Mouse (Mus musculus) stomach, postnatal 0 days (tissue): ENCODE data around the gene Tbc1d5. TPM values are rescaled to one million over a fixed set of nuclear protein-coding genes. Genes with fewer than 3 reads are reported as not detected.
A peak's percentile ranks its signal among the peaks of the same experiment; 100 is the strongest.

Source experiments
- ATAC-seq: fragments of 200-750 bp; cut with Nextera tagmentation; 2 replicates; pipeline ENCODE4 v1.8.0; 2017; ENCODE audit not compliant: low FRiP score, low TSS enrichment
- DNase-seq: peaks from one replicate; pipeline ENCODE4 v3.0.0-alpha.2; 2016; ENCODE audit warnings: low spot score
- H3K27ac ChIP-seq: fragments of 300-500 bp; sonication (generic); replicated peaks from 2 replicates; pipeline ENCODE4 v1.5.1; 2014; ENCODE audit warnings: mild to moderate bottlenecking, control low read depth
- H3K27me3 ChIP-seq: fragments of 300-500 bp; sonication (generic); 2 replicates; pipeline ENCODE4 v1.6.1; 2014; ENCODE audit warnings: low read length; ENCODE audit not compliant: control insufficient read depth, insufficient read depth
- H3K36me3 ChIP-seq: fragments of 300-500 bp; sonication (generic); 2 replicates; pipeline ENCODE4 v1.6.1; 2014; ENCODE audit warnings: low read length, mixed read lengths; ENCODE audit not compliant: control insufficient read depth, insufficient read depth
- H3K4me1 ChIP-seq: fragments of 300-500 bp; sonication (generic); replicated peaks from 2 replicates; pipeline ENCODE4 v1.6.1; 2014; ENCODE audit warnings: antibody characterized with exemption; ENCODE audit not compliant: control insufficient read depth, insufficient read depth
- H3K4me2 ChIP-seq: fragments of 300-500 bp; sonication (generic); replicated peaks from 2 replicates; pipeline ENCODE4 v1.6.1; 2014; ENCODE audit warnings: low read depth, mild to moderate bottlenecking, control low read depth, moderate library complexity
- H3K4me3 ChIP-seq: fragments of 300-500 bp; sonication (generic); 2 replicates; pipeline ENCODE4 v1.5.1; 2014; ENCODE audit warnings: low read depth, low read length, control low read depth
- H3K9ac ChIP-seq: fragments of 300-500 bp; sonication (generic); 2 replicates; pipeline ENCODE4 v1.6.1; 2014; ENCODE audit warnings: mild to moderate bottlenecking, low read length, control low read depth, mixed read lengths
- H3K9me3 ChIP-seq: fragments of 300-500 bp; sonication (generic); 2 replicates; pipeline ENCODE4 v1.6.1; 2016; ENCODE audit warnings: low read length; ENCODE audit not compliant: control insufficient read depth
- CTCF ChIP-seq: IDR thresholded peaks from 2 replicates; pipeline ENCODE4 v1.5.1; 2016; ENCODE audit warnings: antibody characterized with exemption, low read depth, mild to moderate bottlenecking, moderate library complexity
- EP300 ChIP-seq: optimal IDR thresholded peaks from 2 replicates; pipeline ENCODE3; 2016; ENCODE audit warnings: antibody characterized with exemption
- WGBS: fragments of 180-500 bp; shearing (Covaris S2); extraction: QIAGEN DNeasy Blood & Tissue Kit; methylation state at CpG from one replicate; pipeline ENCODE4 v1.1.7; 2014; 5-methylcytosine and 5-hydroxymethylcytosine counted together
- polyA plus RNA-seq: library from polyadenylated mRNA; unstranded; fragments of >200 nt; fragmentation: Nextera tagmentation; extraction: Ambion mirVana; gene quantifications from 2 replicates; pipeline ENCODE4 v1.2.1, GENCODE M21; 2015

The Tbc1d5 gene
- polyA plus RNA-seq, 1 experiment from 2014 or later, result 2.8 TPM

GRCm38 (mm10) chr17:50740804-50741203 is 438.3 kb downstream of the Tbc1d5 start:
- no peaks in the 10 kb centered on the region for H3K36me3 ChIP-seq
- no peak overlapping the region for H3K27ac ChIP-seq
- DNase-seq, result no peak
- ATAC-seq, result no peak
- H3K9me3 ChIP-seq, result no peaks in the 10 kb centered on the region
- 41% methylated on average over 1 of the region's 1 CpGs for WGBS
- no peaks in the 10 kb centered on the region for H3K27me3 ChIP-seq
- H3K4me3 ChIP-seq, result no peak overlapping the region
- H3K4me2 ChIP-seq, result no peak overlapping the region
- no peak overlapping the region for H3K9ac ChIP-seq
- no peak for TF ChIP-seq CTCF
- TF ChIP-seq EP300, result no peak
- no peaks in the 10 kb centered on the region; the same call in 1 of the 2 replicates for H3K4me1 ChIP-seq

- no peak overlapping the region for H3K4me2 ChIP-seq
- no peak for TF ChIP-seq CTCF
- no peak for TF ChIP-seq EP300
- H3K9me3 ChIP-seq, result no peaks in the 10 kb centered on the region
- no peak for DNase-seq
- H3K9ac ChIP-seq, result no peak overlapping the region
- ATAC-seq, result no peak
- peaks cover 4% of the 10 kb centered on the region; the same call in 1 of the 2 replicates for H3K4me1 ChIP-seq
- no peak overlapping the region for H3K4me3 ChIP-seq
- H3K27ac ChIP-seq, result no peak overlapping the region
- WGBS, result 88% methylated on average over 2 of the region's 2 CpGs
- H3K36me3 ChIP-seq, result no peaks in the 10 kb centered on the region
- no peaks in the 10 kb centered on the region for H3K27me3 ChIP-seq
These were observed 440.7 kb downstream of the Tbc1d5 start for GRCm38 (mm10) chr17:50738476-50738875.

GRCm38 (mm10) chr17:50737068-50737467 is 442.1 kb downstream of the Tbc1d5 start:
- no peak overlapping the region for H3K4me2 ChIP-seq
- TF ChIP-seq EP300 (no peak), CTCF (no peak)
- H3K9me3 ChIP-seq, result no peaks in the 10 kb centered on the region
- ATAC-seq (no peak), DNase-seq (no peak)
- H3K27ac ChIP-seq, result no peak overlapping the region
- H3K36me3 ChIP-seq, result no peaks in the 10 kb centered on the region
- H3K4me3 ChIP-seq, result no peak overlapping the region
- WGBS, result 41% methylated on average over 2 of the region's 2 CpGs
- H3K27me3 ChIP-seq, result no peaks in the 10 kb centered on the region
- H3K9ac ChIP-seq, result no peak overlapping the region
- H3K4me1 ChIP-seq, result peaks cover 4% of the 10 kb centered on the region; the same call in 1 of the 2 replicates

DNA sequence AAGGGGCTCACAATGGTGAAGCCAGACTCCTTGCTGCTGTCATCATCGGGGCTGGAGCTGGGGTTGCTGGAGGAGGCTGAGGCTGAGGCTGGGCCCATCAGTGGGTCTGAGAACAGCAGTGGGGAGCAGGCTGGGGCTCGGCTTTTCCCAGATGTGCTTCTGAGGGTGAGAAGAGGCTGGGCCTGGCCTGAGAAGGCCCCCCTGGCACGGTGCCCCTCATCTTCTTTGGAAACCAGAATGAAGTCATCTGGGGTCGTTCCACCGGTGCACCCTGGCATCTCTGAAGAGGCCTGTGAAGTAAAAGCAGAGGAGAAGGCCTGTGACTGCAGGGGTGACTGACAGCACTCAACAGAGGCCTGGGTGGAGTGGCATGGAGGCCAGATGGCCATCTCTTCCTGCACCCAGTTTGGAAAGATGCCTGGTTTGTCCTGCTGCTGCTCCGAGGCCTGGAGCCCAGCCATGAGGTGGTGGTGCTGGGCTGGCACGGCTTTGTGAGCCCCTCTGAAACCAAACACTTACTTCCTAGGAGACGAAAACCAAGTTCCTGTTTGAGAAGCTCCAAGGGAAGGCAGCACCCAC is 443.1 kb downstream of the Tbc1d5 start:
- Histone ChIP-seq H3K27ac (no peak overlapping the region), H3K4me2 (no peak overlapping the region), H3K9me3 (no peaks in the 10 kb centered on the region), H3K9ac (no peak overlapping the region), H3K4me3 (no peak overlapping the region), H3K36me3 (no peaks in the 10 kb centered on the region; the same call in 1 of the 2 replicates), H3K4me1 (peaks cover 4% of the 10 kb centered on the region; the same call in 1 of the 2 replicates), H3K27me3 (no peaks in the 10 kb centered on the region)
- 68% methylated on average over 8 of the region's 8 CpGs for WGBS
- ATAC-seq, result peak; percentile 50
- DNase-seq, result no peak
- no peak for TF ChIP-seq CTCF
- no peak for TF ChIP-seq EP300

GRCm38 (mm10) chr17:50735382-50735954 is 443.7 kb downstream of the Tbc1d5 start:
- peak overlapping the region; percentile 24; the same call in 1 of the 2 replicates for H3K27ac ChIP-seq

DNA sequence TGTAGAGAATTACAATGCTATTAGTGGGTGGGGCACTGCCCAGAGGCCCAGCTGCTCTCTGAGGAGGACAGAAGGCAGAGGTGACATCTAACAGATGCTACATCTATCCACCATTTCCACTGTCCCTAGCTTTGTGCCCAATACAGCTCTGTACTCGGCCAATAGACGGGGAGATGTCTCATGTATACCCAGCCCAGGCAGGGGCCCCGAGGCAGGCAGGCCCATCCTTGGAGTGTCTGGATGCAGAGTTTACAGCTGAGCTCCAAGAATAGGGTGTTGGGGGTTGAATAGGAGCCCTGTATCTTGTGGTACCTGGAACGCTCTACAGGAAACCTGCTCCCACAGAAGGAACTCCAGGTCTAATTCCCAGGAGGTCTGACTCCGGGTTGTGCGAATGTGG is 444.4 kb downstream of the Tbc1d5 start:
- no peaks in the 10 kb centered on the region for H3K27me3 ChIP-seq
- no peak for DNase-seq
- no peaks in the 10 kb centered on the region; the same call in 1 of the 2 replicates for H3K36me3 ChIP-seq
- H3K27ac ChIP-seq, result no peak overlapping the region
- H3K4me3 ChIP-seq, result no peak overlapping the region
- 85% methylated on average over 6 of the region's 6 CpGs for WGBS
- no peaks in the 10 kb centered on the region for H3K9me3 ChIP-seq
- H3K4me2 ChIP-seq, result no peak overlapping the region
- H3K9ac ChIP-seq, result no peak overlapping the region
- H3K4me1 ChIP-seq, result peaks cover 4% of the 10 kb centered on the region; the same call in 1 of the 2 replicates
- ATAC-seq, result no peak
- TF ChIP-seq EP300 (no peak), CTCF (no peak)

More at GRCm38 (mm10) chr17:50735382-50735954, 443.7 kb downstream of the Tbc1d5 start:
- Histone ChIP-seq H3K36me3 (no peaks in the 10 kb centered on the region; the same call in 1 of the 2 replicates), H3K4me1 (peaks cover 4% of the 10 kb centered on the region; the same call in 1 of the 2 replicates), H3K4me3 (no peak overlapping the region), H3K9ac (no peak overlapping the region), H3K27me3 (no peaks in the 10 kb centered on the region), H3K9me3 (no peaks in the 10 kb centered on the region), H3K4me2 (no peak overlapping the region)
- TF ChIP-seq CTCF, result no peak
- TF ChIP-seq EP300, result no peak
- peak; percentile 36 for DNase-seq
- 68% methylated on average over 4 of the region's 4 CpGs for WGBS
- ATAC-seq, result peak; percentile 53; the same call in 1 of the 2 replicates
